Mouse (Mus musculus) erythroblast, embryonic 14.5 days (primary cell): ENCODE data around the gene 1810049J17Rik.

Source experiments
- GATA1 ChIP-seq: IDR thresholded peaks from 2 replicates; pipeline ENCODE4 v1.6.1; 2012; ENCODE audit warnings: low read length, inconsistent platforms, mixed read lengths
- TAL1 ChIP-seq: IDR thresholded peaks from 3 replicates; pipeline ENCODE4 v1.6.1; 2012; ENCODE audit warnings: low read length, inconsistent platforms, mixed read lengths

- TF ChIP-seq GATA1 (no peak), TAL1 (no peak)
Measured at GRCm38 (mm10) chr15:12318451-12318850, 3.2 kb downstream of the 1810049J17Rik start.
